Mouse (Mus musculus) ovary, postnatal 10 days (tissue): ENCODE data around the gene Fn3k.
A peak's percentile ranks its signal among the peaks of the same experiment; 100 is the strongest.

Experiments
- DNase-seq: peaks from one replicate; pipeline ENCODE4 v3.0.0; 2022; ENCODE audit warnings: low spot score

The Fn3k gene

GRCm38 (mm10) chr11:121434156-121435155 is at the start of gene Fn3k:
TSS of gene Fn3k (plus strand) at chr11:121434913.
- peak; percentile 45 for DNase-seq

GRCm38 (mm10) chr11:121387750-121388553 is 46.8 kb upstream of the Fn3k start, which contains the start of gene Rab40b:
TSS of gene Rab40b (minus strand) at chr11:121388251.
- DNase-seq: peak; percentile 63

GRCm38 (mm10) chr11:121388554-121388945 is 46.2 kb upstream of the Fn3k start:
- DNase-seq: no peak

GRCm38 (mm10) chr11:121390793-121391192 is 43.9 kb upstream of the Fn3k start:
- DNase-seq: no peak

- no peak for DNase-seq
Observed at GRCm38 (mm10) chr11:121392405-121392804, 42.3 kb upstream of the Fn3k start.

GRCm38 (mm10) chr11:121407366-121408155 is 27.2 kb upstream of the Fn3k start:
- DNase-seq: no peak

- no peak for DNase-seq
Observed at GRCm38 (mm10) chr11:121414762-121415161, 20.0 kb upstream of the Fn3k start.

- no peak for DNase-seq
Observed at GRCm38 (mm10) chr11:121415351-121415750, 19.4 kb upstream of the Fn3k start.

GRCm38 (mm10) chr11:121417971-121418370 is 16.7 kb upstream of the Fn3k start:
- DNase-seq: no peak

- DNase-seq: no peak
Observed at GRCm38 (mm10) chr11:121418932-121419331, 15.8 kb upstream of the Fn3k start.

- no peak for DNase-seq
Observed at GRCm38 (mm10) chr11:121420379-121420778, 14.3 kb upstream of the Fn3k start.

- DNase-seq: peak; percentile 92
Observed at GRCm38 (mm10) chr11:121420830-121421552, 13.7 kb upstream of the Fn3k start, which contains the start of gene Fn3krp. TSS of gene Fn3krp (plus strand) at chr11:121421401.

- no peak for DNase-seq
Observed at GRCm38 (mm10) chr11:121421553-121422173, 13.1 kb upstream of the Fn3k start.

- no peak for DNase-seq
Observed at GRCm38 (mm10) chr11:121433397-121433796, 1.3 kb upstream of the Fn3k start.

GRCm38 (mm10) chr11:121437236-121437635 is 2.5 kb downstream of the Fn3k start:
- DNase-seq: no peak

- no peak for DNase-seq
Observed at GRCm38 (mm10) chr11:121439686-121440292, 5.1 kb downstream of the Fn3k start.

- no peak for DNase-seq
Observed at GRCm38 (mm10) chr11:121441653-121442052, 6.9 kb downstream of the Fn3k start.

GRCm38 (mm10) chr11:121442076-121442475 is 7.4 kb downstream of the Fn3k start:
- DNase-seq: no peak

GRCm38 (mm10) chr11:121451216-121451726 is 16.6 kb downstream of the Fn3k start:
- no peak for DNase-seq
